Mouse (Mus musculus) embryo, embryonic 10 days (tissue): ENCODE results near the gene Adcyap1r1.
A peak's percentile ranks its signal among the peaks of the same experiment; 100 is the strongest.

Experiments used
- DNase-seq: peaks from one replicate; pipeline ENCODE4 v3.0.0-alpha.2; 2015; ENCODE audit warnings: low spot score

Adcyap1r1 gene

DNA sequence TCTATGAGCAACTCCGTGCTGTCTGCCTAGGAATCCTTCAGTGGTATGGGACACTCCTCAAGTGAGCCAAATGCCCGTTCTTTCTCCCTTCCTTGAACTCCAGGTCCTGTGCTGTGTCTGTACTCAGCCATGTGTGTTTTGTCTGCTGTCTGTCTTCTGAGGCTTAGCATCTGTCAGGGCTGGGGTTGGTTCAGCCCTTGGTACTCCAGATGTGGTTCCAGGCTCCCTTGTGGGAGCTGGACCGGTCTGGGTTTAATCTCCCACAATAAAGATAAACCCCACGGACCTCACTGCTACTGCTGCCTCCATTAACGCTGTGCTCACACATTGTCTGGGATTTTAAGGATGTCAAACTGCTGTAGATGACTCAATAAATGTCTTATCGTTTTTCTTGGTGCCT is 49.3 kb downstream of the Adcyap1r1 start:
- DNase-seq = no peak

DNA sequence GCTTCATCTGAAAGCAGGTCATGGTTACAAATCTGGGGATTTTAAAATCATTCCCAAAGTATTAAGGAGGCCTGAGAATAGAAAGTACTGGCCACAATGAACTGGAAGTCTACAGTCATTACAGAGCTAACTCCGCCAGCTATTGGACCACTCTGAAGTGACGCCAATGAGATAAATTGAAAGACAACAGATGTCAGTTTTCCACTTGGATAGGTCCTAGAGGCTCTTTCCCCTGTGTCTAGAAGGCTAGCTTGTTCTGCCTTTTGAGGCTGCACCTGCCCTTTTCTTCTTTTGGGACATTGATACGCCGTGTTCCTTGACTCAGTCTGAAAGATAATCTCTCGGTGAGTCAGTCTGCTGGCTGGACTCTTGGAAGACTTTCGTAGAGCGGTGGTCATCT is 50.5 kb downstream of the Adcyap1r1 start:
- no peak for DNase-seq

DNA sequence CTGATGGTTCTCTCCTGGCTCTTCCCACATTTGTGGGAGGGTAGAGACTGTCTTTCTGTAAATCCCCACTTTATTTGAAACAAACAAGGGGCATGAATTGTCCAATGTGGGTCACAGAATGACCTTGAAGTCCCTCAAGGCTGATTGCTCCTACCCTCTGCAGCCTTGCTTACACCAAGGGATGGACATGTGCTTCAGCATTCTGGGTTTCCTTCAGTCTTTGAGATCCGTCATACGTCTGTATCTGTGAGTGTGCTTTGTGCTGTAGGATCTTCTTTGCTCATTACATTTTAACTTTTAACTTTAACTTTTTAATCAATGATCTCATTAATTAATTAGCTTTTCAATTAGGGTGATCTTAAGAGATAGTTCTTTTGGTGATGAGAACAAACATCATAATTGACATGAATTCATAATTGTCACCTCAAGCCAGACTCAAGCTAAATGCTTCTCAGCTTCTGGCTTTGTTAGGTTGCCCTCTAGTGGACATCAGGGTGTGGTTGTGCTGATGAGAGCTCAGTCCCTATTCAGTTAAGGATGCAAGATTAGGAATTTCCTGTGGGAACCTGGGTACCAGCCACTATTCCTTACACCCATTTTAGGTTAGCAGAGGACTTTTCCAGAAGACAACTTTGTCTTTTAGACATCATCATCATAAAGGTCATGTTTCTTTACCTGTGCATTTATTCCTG is 53.2 kb downstream of the Adcyap1r1 start:
- DNase-seq = peak; percentile 80

DNA sequence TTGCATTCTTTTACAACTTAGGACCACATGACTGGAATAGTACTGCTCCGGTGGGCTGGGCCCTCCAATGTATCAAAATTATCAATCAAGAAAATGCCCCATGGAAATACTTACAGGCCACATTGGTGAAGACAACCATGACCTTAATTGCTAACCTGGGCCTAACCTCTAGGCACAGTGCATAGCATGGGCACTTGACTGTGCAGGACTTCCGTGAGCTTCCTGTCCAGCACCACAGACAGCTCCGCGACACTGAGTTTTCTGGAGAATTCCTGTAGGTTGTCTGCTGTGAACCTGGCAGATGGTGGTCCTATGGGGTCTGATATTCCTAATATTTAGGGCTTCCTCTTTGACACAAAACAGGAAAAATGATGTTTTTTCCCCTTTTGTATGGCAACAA is 54.7 kb downstream of the Adcyap1r1 start:
- DNase-seq = peak; percentile 43

DNA sequence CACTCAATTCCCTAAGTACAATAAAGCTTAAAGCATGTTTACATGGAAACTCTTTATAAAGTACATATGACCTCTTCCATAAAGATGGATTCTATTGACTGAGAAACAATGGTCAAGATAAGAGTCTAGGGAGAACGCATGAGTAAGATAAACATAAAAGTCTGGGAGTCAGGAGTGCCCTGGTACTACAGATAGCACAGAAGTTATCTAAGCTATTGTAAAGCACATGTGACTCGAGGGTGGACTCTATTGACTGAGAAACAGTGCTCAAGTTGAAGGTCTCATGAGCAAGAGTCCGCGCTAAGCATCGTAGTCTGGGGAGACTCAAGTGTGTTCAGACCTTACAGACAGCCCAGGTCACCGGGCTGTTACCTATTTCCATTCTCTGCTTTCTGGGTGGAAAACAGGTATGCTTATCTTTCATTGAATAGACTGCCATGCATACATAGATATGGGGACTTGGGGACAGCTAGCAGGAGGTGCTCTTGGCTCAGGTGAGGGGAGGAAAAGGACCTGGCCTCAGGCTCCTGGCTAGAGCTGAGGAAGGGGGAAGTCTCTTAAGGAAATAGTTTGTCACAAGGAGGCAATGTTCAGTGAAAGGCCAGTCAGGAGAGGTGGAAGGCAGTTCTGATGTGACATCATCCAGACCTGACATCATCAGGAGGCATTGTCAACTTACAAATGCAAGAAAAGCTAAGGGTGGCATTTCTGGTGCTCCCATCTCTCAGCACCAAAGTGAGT is 57.5 kb downstream of the Adcyap1r1 start:
- DNase-seq = no peak

DNA sequence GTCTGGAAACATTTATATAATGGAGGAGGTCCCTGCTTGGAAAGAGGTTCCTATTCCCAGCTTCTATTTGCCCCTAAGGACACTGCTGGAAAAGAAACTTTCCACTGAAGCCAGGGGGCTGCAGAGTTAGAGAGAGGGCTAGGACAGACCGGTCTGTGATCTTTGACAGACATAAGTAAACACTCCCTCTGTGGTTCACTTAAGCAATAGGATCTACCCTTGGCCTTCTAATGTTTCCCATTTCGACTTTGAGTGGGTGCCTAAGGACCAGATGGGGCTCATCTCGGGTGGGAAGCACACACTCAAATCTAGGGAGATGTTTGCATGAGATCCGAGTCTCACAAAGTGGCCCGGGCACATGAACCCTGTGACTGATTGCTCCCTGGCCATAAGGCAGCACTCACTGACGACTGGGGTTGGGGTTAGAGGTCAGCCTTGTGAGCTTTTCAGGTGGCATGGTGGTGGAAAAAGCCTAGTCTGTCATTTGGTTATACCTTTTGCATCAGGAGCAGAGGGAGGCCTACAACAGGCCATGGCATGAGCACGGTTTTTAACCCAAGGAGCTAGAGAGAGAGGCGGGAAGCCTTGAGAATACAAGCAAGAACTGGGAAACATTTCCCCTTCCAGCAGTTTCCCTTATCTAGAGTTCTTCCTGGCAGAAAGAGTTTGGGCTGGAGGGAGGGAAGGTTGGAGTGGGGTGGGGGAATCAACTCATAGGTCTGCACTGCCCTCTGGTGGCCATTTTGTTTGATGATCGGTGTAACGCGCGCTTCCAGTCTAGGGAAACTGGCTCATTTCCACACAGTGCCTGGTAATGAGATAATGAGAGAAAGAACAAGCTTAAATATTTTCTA is 59.7 kb downstream of the Adcyap1r1 start:
- DNase-seq = peak; percentile 89

DNA sequence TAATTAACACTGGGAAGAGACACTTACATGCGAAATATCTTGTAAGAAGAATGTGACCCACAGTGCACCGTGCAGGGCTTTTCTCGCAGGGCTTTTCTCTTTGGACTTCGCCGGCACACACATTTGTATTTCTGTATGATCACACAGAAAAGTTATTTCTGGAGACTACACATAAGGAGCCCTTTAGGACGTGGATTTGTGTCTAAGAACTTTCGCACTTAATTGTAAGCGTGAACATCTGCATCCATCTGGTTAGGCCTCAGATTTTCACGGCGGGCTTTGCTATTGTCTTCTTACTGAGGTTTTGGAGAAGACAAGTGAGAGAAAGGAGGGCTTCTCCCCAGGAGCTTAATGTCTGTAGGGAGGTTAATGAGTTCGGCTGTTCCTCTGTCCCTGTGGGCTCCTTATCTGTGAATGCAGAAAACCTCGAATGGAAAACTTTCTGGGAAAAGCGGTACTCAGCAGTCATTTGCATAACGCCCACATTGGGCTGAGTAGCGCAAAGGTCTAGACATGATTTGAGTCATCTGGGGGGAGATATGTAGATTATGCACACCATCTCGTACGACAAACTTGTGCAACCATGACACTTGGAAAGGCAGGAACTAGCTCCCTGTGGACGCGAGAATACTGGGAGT is 60.4 kb downstream of the Adcyap1r1 start:
- no peak for DNase-seq

DNA sequence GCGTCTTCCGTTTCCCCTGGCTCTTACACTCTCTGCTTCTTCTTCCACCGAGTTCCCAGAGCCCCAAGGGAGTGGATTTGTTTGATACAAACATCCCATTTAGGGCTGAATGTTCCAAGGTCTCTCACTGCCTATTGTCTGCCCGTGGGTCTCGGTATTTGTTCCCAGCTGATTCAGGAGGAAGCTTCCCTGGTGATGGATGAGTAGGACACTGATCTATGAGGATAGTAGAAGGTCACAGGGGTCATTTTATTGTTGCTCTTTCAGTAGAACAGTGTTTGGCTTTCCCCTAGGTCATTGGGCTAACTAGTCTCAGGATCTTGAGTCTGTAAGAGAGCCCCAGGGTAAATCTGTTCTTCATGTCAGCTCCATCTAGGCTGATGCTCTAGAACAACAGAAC is 61.7 kb downstream of the Adcyap1r1 start:
- no peak for DNase-seq

DNA sequence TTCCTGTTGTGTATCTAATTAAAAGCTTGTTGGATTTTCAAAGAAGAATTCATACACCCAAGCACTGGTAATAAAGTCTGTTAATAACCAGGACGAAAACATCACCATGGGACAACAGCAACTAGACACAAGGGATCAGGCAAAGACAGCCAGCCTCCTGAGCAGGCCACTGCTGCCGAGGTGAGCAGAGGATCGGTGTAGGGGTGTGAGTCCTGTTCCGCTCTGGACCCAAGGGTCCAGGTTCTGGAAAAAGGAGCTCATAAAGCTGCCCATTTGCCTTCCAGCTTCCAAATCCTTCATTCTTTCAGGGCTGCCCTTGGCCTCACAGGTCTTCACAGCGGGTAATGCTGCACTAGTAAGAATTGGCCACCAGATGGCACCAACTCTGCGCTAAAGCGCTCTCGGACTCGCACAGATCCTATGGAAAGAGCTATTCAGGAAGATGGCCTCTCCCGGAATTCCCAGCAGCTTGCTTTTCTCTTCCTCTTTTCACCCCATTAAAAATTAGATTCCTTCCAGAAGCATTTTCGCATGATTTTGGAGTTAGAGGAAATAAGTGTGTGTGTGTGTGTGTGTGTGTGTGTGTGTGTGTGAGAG is 67.9 kb downstream of the Adcyap1r1 start:
- peak; percentile 94 for DNase-seq

DNA sequence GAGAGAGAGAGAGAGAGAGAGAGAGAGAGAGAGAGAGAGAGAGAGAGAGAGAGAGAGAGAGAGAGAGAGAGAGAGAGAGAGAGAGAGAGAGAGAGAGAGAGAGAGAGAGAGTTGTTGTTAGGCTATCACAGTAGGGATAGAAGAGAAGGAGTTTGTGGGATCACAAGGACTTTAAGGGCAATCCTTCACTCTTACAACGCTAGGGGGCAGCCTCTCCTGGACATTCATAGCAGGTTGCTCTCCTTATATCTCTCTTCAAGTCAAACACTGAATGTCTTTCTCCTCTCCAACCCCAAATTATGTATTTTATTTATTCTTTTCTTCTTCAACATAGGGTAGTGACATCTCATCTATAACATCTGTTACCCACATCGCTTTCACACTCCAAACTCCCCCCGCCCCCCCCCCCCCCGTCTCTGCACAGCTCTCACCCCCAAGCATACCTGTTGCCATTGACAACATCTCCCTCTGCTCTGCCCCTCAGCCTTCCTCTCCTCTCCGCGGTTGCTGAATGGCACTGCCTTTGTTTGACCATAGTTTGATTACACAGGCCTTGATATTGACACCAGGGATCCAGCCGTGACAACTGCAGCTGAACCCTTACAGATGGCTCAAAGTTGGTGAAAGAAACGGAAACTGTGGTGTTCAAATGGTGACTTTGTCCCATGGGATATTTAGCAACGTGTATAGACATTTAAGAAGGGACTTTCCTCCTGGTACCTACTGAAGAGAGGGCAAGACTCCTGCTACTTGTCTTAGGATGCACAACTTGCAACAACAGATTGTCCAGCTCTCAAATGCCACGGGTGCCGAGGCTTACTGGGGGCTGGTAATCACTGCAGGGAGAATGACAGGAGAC is 68.7 kb downstream of the Adcyap1r1 start:
- peak; percentile 85 for DNase-seq

DNA sequence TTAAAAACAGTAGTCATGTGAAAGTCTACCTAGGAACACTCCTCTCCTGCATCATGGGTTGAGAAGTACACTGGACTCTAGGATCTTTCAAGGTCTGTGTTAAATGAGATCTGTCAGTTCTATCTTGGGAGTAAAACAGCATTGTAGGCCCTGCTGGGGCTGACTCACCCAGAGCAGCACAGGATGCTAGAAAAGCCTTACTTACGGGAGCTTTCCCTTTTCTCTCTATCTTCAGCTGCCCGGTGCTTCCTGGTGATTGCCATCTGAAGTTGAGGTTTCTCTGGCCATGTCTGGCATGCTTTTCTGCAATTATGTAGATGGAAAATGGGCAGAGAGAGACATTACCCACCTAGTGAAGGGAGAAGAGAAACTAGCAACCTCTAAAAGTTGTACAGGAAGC is 84.7 kb downstream of the Adcyap1r1 start:
- no peak for DNase-seq

DNA sequence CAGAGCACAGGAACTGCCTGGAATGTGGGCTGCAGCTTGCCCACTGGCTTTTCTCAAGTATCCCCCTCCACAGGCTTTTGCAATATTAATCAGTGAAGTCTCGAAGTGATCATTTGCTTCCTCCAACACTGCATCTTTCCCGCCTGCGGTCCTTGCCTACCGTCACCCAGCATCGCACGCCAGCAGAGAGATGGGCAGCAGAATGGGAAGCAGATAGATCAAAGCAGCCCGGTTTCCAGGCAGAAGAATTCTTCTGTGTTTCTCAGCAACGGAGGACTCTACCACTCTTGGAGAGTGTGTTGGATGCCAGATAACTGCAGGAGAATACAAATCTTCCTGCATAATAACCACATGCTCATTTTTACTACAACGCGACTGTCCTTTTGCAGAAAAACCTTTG is 87.4 kb downstream of the Adcyap1r1 start:
- peak; percentile 27 for DNase-seq

DNA sequence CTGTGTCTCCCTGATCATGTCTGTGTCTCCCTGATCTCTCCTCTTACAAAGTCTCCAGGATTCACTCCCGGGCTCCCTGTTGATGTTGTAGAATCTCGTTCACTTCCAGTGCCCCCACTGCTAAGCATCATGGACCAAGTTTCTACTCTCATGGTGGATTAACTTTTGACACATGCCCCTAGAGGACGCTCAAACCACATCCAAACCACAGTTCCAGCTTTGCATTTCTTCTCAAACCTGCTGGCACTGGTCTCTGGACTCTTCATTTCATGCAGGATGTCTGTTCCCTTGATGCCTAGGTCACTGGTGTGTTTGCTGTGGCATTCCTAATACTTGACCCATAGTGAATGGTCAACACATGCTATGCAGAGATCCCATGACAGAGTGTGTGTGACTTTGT is 90.6 kb downstream of the Adcyap1r1 start:
- DNase-seq = peak; percentile 30

DNA sequence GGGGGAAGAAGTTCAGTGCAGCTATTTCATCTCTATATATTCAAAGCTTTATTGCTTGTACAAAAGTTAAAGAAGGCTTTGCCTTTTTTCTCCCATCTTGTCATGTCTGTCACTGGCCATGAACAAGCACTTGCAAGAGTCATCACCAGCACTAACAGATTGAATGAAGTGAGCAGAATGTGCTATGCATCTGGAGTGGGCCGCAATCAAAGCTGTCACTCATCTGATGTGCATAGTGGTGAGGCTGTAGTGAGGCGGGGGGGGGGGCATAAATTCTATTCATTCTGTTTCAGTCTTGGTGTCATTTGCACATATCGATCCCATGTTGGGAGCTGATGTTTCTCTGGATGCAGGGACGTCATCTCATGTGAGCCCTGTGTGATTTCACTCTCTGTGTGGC is 91.6 kb downstream of the Adcyap1r1 start:
- no peak for DNase-seq

DNA sequence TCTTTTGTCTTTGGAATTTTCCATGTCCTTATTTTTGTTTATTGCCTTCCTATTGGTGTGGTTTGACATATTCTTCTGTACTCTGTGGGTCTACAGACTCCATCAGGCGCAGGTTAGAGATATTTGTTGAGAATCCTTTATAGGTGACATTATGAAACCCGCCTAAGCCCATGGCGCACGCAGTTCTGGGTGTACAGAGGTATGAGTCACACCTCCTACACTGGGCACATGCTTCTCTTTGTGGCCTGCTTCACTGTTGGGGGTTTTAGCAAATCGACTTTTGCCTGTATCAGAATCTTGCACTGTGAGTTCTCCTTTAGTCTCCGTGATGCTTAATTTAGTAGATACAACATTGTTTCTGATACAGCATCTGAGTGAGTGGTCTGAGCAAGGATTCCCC is 97.4 kb downstream of the Adcyap1r1 start:
- no peak for DNase-seq

DNA sequence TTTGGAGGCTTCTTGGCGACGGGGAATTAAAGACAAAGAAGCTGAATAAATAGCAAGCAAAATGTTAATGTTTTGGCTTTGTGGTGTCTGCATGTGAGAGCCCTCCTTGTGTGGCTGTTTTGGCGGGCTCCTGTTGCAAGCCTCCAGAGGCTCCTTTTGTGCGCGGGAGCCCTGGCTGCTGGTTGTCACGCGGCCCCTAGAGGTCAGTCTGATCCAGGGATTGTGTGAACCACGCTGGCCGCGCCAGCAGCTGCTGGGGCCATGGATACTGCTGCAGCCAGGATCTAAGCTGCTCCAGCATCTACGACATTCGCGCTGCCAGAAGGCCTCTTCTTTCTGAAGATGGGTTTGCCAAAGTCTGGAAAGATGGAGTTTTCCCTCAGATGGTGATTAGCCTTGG is 99.1 kb downstream of the Adcyap1r1 start:
- DNase-seq = peak; percentile 69
